Mouse (Mus musculus) spleen, postnatal 10 days (tissue): ENCODE data around the gene Inafm1.
"Not testable (repeated sequence)": the region's sequence is repeated elsewhere in the genome, so short reads cannot be mapped to it uniquely, and the experiment has no call there.

Experiments
- DNase-seq, 2 experiments: peaks; one replicate each; pipeline ENCODE4 v3.0.0; 2021 to 2022; ENCODE audit warnings: low spot score in 2 of 2

Gene Inafm1

GRCm38 (mm10) chr7:16297616-16298015 is 24.2 kb upstream of the Inafm1 start:
- DNase-seq, result no peak

- DNase-seq, result peak; percentile 76 to 93
Observed at GRCm38 (mm10) chr7:16296766-16297390, 23.5 kb upstream of the Inafm1 start.

GRCm38 (mm10) chr7:16296146-16296545 is 22.7 kb upstream of the Inafm1 start:
- DNase-seq, result peak in 1 of 2 experiments; percentile 29

- peak; percentile 74 to 83 for DNase-seq
Observed at GRCm38 (mm10) chr7:16295321-16295900, 22.0 kb upstream of the Inafm1 start.

GRCm38 (mm10) chr7:16294837-16295236 is 21.4 kb upstream of the Inafm1 start:
- DNase-seq, result peak; percentile 96 to 97

GRCm38 (mm10) chr7:16294346-16294745 is 20.9 kb upstream of the Inafm1 start:
- DNase-seq, result peak; percentile 39 to 80

- DNase-seq, result no peak
Observed at GRCm38 (mm10) chr7:16287791-16288190, 14.4 kb upstream of the Inafm1 start.

GRCm38 (mm10) chr7:16287016-16287415 is 13.6 kb upstream of the Inafm1 start:
- no peak for DNase-seq

- peak; percentile 98 to 100 for DNase-seq
Observed at GRCm38 (mm10) chr7:16286026-16286961, 12.9 kb upstream of the Inafm1 start, which contains the start of gene Ccdc9. Gene Ccdc9 (minus strand): TSS chr7:16286795.

GRCm38 (mm10) chr7:16285450-16286025 is 12.1 kb upstream of the Inafm1 start:
- DNase-seq, result peak in 1 of 2 experiments; percentile 81

GRCm38 (mm10) chr7:16284904-16285303 is 11.5 kb upstream of the Inafm1 start:
- DNase-seq, result no peak

GRCm38 (mm10) chr7:16284001-16284400 is 10.6 kb upstream of the Inafm1 start:
- no peak for DNase-seq

- no peak for DNase-seq
Observed at GRCm38 (mm10) chr7:16282334-16282733, 8.9 kb upstream of the Inafm1 start.

GRCm38 (mm10) chr7:16280721-16281120 is 7.3 kb upstream of the Inafm1 start:
- DNase-seq, result no peak

GRCm38 (mm10) chr7:16274922-16275890 is 1.8 kb upstream of the Inafm1 start:
- peak; percentile 53 to 57 for DNase-seq

GRCm38 (mm10) chr7:16273766-16274140 is 336 bp upstream of the Inafm1 start:
- peak; percentile 86 to 88 for DNase-seq

GRCm38 (mm10) chr7:16272681-16273080 is 736 bp downstream of the Inafm1 start:
- peak; percentile 67 to 87 for DNase-seq

GRCm38 (mm10) chr7:16271139-16271538 is 2.3 kb downstream of the Inafm1 start:
- no peak for DNase-seq

GRCm38 (mm10) chr7:16266593-16266992 is 6.8 kb downstream of the Inafm1 start:
- DNase-seq, result not testable (repeated sequence)

GRCm38 (mm10) chr7:16265856-16266255 is 7.6 kb downstream of the Inafm1 start:
- no peak for DNase-seq

- no peak for DNase-seq
Observed at GRCm38 (mm10) chr7:16263843-16264242, 9.6 kb downstream of the Inafm1 start.
